Mouse (Mus musculus) left cerebral cortex, adult 8-10 months (tissue): Measurements from ENCODE around the gene Sin3a. TPM values are rescaled to one million over a fixed set of nuclear protein-coding genes. Genes with fewer than 3 reads are reported as not detected.

ENCODE experiments used
- DNase-seq, 2 experiments: peaks; one replicate each; pipeline ENCODE4 v3.0.0; 2022; ENCODE audit warnings: low spot score in 2 of 2
- total RNA-seq, 4 experiments: library from RNA; stranded (reverse); gene quantifications; 2 replicates each; pipeline ENCODE4 v1.2.4; 2022

Sin3a gene
- total RNA-seq, 4 experiments from 2014 or later: 39.1 to 52.4 (median 45.5) TPM

DNA sequence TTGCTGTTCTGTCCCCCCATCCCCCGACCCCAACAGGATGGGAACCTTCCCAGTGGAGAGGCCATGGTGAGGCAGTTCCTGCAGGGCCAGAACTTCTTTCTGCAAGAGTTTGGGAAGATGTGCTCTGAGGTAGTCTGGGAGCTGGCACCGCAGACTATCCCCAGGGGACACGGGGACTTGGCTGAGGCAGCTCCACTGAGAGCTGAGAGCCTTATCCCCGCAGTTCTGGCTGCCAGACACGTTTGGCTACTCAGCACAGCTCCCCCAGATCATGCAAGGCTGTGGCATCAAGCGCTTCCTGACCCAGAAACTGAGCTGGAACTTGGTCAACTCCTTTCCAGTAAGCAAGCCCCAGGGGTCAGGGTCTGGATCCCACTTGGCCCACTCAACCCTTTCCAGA, 65.4 kb downstream of the Sin3a start:
- no peak for DNase-seq

DNA sequence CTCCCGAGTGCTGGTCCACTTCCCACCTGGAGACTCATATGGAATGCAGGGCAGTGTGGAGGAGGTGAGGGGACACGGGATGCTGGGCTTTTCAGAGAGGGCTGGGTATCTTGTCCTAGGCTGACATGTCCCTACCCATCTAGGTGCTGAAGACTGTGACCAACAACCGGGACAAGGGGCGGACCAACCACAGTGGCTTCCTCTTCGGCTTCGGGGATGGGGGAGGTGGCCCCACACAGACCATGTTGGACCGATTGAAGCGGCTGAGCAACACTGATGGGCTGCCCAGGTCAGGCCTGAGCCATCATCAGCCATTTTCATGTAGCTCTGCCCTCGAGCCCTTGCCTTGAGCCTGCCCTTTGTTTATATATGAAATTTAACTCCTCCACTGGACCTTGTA, 65.9 kb downstream of the Sin3a start:
- no peak for DNase-seq

DNA sequence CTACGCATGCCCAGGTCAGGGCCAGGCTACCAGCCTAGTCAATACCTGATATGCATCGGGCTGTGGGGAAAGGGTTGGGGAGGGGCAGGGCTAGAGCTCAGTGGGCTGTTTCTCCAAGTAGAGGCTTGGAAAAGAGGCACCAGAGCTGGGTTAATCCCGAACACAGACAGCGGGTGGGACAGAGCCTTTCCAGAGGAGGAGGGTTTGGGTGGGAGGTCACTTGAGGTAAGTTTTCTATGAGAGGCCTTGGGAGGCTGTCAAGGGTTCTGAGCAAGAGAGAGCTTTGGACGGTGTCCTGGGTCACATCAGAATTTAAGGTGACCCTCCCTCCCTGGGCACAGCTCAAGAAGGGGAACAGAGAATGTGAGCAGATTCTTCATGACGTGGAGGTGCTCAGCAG, 66.7 kb downstream of the Sin3a start:
- no peak for DNase-seq

DNA sequence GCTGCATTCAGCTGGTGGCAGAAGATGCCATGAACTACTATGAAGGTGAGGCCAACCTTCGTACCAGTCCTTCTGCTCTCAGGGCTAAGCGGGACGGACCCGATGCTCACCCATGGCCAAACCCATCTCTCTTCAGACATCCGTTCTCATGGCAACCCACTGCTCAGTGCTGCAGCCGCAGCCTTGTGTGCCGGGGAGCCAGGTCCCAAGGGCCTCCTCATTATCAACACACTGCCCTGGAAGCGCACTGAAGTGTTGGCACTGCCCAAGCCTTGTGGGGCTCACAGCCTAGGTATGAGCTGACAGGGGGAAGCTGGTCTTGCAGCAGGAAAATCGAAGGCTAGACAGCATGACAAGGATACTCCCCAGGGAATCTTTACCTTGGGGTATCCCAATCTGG, 67.3 kb downstream of the Sin3a start:
- no peak for DNase-seq

DNA sequence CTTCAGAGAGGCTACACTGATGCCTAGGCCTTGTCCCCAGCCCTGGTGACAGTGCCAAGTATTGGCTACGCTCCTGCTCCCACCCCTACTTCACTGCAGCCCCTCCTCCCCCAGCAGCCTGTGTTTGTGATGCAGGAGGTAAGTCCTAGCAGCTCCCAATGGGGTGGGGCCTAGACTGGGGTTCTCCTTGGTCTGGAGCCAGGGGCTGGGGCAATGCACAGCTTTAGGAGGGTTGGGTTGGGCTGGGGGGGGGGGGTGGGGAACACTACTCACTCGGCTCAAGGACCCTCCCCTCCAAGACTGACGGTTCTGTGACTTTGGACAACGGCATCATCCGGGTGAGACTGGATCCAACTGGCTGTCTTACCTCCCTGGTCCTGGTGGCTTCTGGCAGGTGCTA, 67.7 kb downstream of the Sin3a start:
- DNase-seq: no peak

DNA sequence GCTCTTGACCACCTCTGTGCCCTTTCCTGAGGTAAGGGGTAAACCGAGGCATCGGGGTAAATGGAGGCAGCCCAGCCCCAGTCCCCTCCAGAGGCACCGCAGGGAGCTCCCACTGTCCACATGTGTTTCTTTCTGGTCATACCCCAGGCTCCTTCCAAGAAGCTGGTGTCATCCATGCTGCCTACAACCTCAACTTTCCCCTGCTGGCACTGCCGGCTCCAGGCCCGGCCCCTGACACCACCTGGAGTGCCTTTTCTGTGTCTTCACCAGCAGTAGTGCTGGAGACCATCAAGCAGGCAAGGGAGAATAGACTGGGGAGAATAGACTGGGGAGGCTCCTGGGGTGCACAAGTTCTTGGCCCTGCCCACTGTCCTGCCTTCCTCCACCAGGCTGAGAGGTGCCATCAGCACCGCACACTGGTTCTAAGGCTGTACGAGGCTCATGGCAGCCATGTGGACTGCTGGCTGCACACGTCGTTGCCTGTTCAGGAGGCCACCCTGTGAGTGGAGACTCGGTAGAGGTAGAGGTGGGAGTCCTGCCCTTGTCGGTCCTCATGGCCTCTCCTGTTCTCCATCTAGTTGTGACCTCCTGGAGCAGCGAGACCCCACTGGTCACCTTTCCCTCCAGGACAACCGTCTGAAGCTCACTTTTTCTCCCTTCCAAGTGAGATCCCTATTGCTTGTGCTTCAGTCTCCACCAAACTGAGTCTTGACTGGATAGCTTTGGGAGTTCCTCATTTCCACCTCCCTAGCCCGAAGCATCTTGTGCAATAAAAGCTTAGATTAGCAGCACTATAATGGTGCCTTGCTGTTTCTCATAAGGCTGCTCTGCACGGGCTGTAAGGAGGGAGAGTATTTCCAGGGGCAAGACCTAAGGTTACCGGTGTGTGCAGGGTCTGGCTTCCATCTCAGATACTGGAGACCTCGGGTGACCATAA, 69.8 kb downstream of the Sin3a start:
- DNase-seq: no peak

DNA sequence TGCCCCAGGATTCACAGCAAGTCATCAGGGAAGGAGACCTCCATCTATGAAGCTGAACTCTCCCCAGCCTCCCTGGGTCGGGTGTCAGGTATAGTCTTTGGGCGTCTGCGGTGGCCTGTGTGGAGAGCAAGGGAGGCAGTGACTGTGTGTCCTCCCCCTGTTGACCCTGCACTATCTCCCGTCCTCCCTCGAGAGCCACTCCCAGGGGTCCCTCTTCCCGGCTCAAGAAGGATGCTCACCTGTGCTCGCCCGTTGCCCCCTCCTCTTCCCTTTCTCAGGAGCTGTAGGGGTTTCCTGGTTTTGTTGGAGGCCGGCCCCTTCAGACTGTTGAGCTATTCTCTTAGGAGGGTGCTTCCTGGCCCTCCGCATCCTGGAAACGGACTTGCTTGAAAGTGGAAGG, 71.4 kb downstream of the Sin3a start:
- DNase-seq: no peak

DNA sequence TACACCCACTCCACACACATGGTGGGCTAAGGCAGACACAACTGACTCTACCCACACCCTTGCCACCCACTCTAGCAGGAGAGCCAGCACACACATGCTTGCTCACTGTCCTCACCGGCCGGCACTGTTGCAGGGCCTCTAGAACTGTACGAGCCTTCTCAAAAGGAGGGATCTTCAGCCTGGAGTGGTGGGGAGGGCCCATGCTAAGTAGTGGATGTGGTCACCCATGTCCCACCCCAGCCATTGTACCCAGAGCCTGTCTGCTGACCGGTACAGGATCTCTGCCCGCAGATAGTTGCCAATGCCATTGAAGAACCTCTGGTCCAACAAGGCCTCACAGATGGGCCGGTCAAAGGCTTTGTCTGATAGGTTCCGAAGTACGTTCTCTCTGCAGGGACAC, 73.0 kb downstream of the Sin3a start:
- DNase-seq: no peak

DNA sequence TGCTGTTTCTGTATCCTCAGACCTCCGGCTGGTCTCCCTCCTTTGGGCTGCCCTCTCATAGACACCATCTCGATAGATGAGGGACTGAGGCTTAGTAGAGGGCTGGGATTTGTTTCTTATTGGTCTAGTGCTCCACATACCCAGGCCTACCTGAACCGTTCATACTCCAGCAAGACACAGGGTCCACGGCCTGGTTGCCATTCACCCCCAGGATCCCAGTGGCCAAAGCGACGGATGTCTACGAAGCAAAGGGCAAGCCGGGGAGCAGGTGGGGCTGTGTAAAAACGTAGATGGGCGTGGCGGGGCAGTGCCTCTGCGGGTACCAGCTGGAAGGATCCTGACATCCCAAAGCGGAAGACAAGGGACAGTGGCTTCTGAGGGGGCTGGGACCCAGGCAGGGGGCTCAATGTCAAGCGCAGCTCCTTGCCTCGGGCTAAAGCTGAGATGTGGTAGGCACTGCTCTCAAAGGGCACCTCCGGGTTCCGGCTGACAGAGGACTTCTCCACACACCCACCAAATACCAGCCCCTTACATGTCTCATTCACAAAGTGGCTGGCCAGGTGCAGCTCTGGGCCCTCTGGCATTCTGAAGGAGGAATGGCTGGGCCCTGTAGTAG, 74.7 kb downstream of the Sin3a start:
- no peak for DNase-seq

DNA sequence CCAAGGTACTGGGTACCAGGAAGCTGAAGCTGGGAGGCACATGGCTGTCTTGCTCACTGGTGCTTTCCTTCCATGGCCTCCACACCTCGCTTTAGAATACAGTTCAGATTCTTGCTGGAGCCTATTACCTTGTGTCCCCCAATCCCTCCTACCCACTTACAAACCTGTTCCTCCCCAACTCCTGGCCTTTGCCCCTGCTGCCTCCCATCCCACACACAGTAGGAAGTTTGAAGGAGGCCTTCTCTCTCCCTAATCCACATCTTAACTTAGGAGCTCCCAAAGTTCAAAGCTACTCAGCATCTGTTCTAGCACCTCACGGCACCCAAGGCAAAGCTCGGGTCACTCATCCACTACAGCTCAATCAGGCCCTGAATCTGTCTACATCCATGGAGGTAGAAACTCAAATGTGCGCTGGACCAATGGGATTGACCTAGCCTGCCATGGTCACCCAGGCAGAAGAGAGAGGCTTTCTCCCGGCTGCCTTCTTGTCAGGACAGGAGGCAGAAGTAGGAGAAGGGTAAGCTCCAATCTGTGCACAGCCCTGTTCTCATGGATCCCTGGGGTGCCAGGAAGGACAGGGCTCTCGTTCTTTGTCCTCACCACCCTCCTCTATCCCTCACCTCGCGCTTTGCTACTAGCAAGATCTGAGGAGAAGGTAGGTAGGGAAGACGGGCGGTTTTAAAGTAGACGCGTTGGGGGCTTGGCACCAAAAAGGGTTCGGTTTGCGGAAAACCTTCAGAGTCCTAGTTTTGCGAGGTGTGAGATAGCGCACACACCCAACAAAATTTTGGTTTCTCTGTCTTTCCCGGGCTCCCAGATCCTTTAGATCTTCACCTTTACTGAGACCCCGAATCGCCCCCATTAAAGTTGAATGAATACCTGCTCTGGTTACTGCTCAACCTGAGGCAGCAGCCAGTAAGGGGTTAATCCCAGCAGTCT, 75.6 kb downstream of the Sin3a start:
- peak in 1 of 2 experiments; percentile 32 for DNase-seq

DNA sequence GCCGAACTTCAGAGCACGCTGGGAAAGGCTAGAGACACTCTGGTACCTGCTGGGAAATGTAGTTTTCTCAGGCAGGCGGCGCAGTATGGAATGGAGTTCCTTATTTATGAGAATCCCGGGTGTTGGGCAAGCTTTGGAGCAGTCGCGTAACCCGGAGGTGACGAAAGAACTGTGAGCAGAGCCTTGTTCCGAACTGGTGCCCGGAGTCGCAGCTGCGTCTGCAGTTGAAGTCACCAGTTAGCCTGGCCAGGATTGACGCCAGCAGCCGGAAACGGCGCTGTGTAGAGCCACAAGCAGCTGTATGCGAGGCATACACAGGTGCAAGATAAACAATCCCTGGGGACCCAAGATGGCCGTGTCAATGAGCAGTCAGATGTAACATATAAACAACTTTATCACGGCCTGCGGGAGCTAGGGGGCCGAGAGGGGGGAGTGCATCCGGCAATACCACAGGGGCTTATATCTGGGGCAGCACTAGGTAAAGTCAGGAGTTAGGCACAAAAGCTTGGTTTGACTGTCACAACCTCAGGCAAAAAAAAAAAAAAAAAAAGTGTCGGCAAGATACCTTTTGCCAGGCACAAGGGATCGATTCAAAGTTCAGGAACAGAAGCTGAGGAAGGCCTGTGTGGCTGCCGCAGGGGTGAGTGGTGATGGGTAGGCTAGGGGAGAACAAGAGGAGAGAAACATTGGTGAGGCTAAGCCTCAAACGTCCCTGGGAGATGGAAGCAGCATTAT, 76.5 kb downstream of the Sin3a start, which contains the start of gene Neil1:
Gene Neil1, minus strand, starts transcription at position 162 of the 735 bp plus-strand sequence.
- peak; percentile 71 to 95 for DNase-seq

DNA sequence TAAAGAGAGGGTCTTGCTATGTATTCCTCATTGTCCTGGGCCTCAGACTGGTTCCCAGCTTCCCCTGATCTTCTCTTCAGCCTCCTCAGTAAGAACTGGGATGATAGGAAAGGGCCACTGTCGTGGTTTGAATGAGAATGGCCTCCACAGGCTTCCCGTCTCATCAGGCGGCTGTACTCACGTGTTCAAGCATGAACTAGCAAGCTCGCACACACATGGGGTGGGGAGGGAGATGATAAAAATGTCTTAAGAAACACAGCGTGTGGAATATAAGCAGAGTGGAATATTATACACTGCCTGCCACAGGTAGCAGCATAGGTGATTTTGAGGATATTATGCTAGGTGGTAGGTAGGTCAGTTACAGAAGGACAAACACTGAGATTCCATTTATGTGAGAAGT, 77.2 kb downstream of the Sin3a start:
- DNase-seq: no peak

DNA sequence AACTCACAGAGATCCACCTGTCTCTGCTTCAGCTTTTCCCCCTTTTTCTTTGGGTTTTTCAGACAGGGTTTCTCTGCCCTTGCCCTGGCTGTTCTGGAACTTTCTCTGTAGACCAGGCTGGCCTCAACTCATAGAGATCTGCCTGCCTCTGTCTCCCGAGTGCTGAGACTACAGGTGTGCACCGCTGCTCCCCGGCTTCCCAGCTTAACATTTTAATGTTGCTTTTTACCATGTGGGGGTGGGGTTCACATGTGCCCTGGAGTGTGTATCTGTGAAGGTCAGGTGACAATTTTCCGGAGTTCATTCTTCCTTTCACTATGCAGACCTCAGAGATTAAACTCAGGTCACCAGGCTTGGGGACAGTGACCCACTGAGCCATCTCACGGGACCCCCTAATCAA, 78.4 kb downstream of the Sin3a start:
- DNase-seq: no peak

DNA sequence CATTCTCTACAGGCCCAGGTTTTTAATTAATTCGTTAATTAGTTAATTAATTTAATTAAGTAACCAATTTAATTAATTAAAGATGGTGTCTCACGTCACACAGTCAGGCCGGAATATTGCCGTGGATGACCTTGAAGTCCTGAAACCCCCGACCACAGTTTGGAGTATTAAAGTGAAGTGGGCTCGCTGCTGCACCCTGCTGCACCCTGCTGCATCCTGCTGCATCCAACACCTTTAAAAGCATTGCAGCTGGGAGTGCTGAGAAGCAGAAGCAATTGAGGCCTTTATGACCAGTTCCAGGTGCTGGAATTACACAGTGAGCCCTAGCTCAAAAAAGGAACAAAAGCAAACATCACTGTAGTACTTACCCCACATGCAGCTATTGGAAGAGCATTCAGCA, 80.5 kb downstream of the Sin3a start:
- DNase-seq: no peak

DNA sequence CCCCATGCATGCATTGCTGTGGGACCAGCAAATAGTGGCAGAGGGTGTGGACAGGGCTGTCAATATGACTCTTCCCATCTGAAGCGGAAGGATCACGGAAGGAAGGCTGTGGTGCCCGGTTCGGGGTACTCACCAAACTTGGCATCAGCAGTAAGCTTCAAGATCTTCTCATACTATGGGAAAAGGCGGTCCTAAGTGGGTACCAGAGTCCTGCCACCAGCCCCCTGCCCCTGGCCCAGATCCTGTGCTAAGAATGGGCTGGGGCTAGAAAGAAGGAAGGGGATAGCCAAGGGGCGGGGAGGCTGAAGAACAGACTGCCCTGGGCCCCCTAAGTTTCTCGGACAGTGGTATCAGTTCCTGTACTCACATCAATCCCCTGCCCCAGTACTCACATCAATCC, 84.5 kb downstream of the Sin3a start:
- DNase-seq: no peak

DNA sequence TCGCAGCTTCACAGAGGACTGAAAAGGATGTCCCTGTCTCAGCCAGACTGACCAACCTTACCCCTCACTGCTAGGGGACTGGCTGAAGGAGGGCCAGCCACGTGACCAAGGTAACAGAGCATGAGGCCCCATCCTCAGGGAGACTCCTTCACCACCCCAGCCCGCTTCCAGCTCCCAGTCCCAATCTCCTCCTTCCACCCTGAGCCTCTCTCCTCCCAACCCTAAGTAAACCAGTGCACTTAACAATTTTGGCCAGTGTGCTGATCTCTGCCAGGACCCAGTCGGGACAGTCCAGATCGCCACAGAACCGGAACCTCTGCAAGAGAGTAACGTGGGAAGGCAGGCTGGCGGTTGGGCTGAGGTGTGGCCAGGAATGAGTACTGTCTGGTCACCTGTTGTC, 85.0 kb downstream of the Sin3a start:
- no peak for DNase-seq

DNA sequence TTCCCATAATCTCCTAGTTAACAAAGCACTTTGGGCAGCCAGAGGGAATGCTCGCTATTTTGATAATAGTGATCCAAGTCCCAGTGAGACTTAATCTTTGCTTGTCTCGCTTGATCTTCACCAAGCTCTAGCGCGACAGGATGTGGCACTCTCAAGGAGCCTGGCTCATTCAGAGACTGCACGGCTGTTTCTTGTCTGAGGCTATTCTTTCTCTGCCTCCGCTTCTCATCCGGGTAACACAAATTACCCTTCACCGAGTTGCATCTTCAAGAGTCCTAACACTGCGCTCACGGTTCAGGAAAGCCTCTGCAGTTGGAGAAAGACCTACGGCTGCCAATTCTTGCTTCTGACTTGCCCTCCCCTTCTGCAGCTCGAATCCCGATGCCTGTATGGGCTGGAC, 85.7 kb downstream of the Sin3a start:
- no peak for DNase-seq

DNA sequence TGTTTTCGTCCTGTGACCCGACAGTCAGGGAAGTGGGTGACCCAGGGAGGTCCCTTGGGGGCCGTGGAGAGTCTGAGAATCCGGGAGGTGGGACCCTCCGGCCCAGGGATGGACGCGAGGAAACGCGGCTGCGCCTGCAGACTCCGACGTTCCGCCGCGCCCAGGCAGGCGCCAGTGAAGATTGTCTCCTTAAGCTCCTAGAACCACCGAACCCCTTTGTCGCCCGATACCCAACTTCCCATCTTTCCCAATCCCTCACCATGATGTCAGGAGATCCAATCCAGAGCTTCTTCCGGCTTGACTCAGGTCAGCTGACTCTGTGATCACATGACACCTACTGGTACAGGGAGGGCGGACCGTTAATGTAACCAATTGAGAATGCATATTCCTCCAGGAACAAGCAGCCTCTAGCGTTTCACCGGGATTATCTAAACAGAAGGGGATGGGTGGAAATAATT, 86.2 kb downstream of the Sin3a start, which contains the start of gene Commd4:
Gene Commd4, minus strand, starts transcription at position 319 of the 458 bp plus-strand sequence.
- peak; percentile 64 to 96 for DNase-seq

DNA sequence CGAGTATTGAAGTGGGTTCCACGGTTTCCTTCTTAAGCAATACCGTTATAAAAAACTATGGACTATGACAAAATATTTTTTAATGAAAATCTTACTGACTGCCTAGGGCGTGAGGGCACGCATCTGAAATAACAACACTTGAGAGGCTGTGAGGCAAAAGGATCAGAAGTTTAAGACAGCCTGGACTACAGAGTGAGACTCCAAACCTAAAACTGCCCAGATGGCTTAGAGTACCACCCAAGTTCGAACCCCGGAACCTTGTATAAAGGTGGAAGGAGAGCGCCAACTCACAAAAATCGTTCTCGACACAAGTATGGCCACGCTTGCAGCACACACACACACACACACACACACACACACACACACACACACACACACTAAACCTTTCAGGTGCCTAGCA, 86.7 kb downstream of the Sin3a start:
- no peak for DNase-seq

DNA sequence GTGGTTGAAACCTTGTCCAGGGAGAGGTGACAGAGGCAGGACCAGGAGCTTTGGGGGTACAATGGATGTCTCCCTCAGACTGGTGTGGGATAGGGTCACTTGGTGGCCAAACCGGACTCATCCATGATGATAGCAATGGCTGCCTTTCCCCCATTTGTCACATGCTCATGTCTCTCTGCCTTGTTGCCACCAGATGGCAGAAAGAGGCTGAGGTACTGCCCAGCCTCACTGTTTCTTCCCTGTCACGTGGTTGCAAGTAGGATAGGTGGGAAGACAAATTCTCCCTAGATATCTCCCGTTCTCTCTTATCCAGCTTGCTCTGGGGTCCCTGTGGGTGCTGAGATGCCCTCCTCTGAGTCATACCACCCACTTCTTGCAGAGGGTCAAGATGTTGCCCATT, 90.7 kb downstream of the Sin3a start:
- no peak for DNase-seq

DNA sequence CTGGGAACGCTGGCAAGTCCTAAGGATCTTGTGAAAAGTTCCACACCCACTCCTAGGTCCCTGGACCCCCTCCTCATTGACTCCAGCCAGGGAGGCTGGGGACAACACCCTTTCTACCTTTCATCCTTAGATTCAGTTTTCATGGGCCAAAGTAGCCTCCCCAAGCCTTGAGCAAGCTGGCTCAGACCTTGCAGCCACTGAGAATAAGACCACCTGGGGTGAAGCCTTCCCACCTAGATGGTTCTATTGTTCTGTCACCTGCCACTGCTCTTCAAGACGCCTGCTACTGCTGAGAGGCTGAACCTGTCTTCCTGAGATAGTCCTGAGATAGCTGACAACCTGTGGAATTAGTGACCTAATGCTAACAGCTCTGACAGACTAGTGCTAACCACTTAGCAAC, 91.3 kb downstream of the Sin3a start:
- no peak for DNase-seq
